Comparison of ENCODE assay signal across 28 mouse cellular contexts in genomic region chr9:116140422-116140821, GRCm38 (mm10). TPM values are rescaled to one million over a fixed set of nuclear protein-coding genes. Genes with fewer than 3 reads are reported as not detected.
DNase-seq lines count a peak whose midpoint lies in the region; TF ChIP-seq lines count a peak whose summit lies in the region.
"Had no signal": no experiment of that assay in that cellular context is flagged by ENCODE, and none has a peak within 500 bp of the region (broad histone marks: within the 10 kb centered on the region; RNA-seq: fewer than 3 reads in every experiment).

No protein-coding gene starts in this region.

- no peak for TF ChIP-seq CTCF in layer of hippocampus, adult 2 months (conservative IDR thresholded peaks at IDR 0.05)
- TF ChIP-seq CTCF in CH12.LX (conservative IDR thresholded peaks at IDR 0.05 in 1 of 2, IDR thresholded peaks at IDR 0.05 in 1 of 2; ENCODE audit: low read depth in 2 of 2, low read length in 2 of 2) = no peak
- TF ChIP-seq CTCF in cerebellum, adult 2 months (IDR thresholded peaks at IDR 0.05; ENCODE audit: borderline replicate concordance, insufficient read depth, low read depth, low read length) = no peak

- peaks cover 18 to 60% of the 10 kb centered on the region in 2 experiments for H3K36me3 ChIP-seq in CH12.LX (replicated peaks in 1 of 2; ENCODE audit: control insufficient read depth in 1 of 2, insufficient read depth in 1 of 2, low read length in 1 of 2)
- H3K36me3 ChIP-seq in limb, embryonic 10.5 days = peaks cover 6% of the 10 kb centered on the region; the same call in 1 of the 2 replicates
- H3K36me3 ChIP-seq: hindbrain, embryonic 15.5 days; midbrain, embryonic 13.5 days; neural tube, embryonic 13.5 days had no signal

- TF ChIP-seq POLR2A in CH12.LX (IDR thresholded peaks at IDR 0.05; ENCODE audit: low read depth, low read length) = no peak
- TF ChIP-seq POLR2A in cerebellum, adult 2 months (IDR thresholded peaks at IDR 0.05; ENCODE audit: borderline replicate concordance, insufficient read depth, low read length) = no peak

- peak; percentile 93 for DNase-seq in heart, adult 11 months
- DNase-seq in heart, postnatal 10 days = no peak
- DNase-seq in layer of hippocampus, adult 2 months (ENCODE audit: low spot score in 2 of 2) = no peak
- no peak for DNase-seq in layer of hippocampus, postnatal 36 days
- DNase-seq in CH12.LX (ENCODE audit: extremely low read depth) = no peak
- DNase-seq in limb, embryonic 10.5 days (ENCODE audit: low spot score) = no peak
- DNase-seq in cerebellum, adult 2 months = no peak
- DNase-seq: adrenal gland, postnatal 10 days; cerebellum, adult 11-12 months; cerebellum, postnatal 10 days; gastrocnemius, postnatal 14 days; heart, postnatal 36 days; kidney, adult 18-20 months; left cerebral cortex, postnatal 4 days; liver; lung, postnatal 4 days; right cerebral cortex, postnatal 4 days; thymus, postnatal 4 days had no signal

- no peaks in the 10 kb centered on the region for H3K27me3 ChIP-seq in CH12.LX (replicated peaks)
- H3K27me3 ChIP-seq in limb, embryonic 10.5 days (ENCODE audit: low read depth, poor library complexity, severe bottlenecking) = no peaks in the 10 kb centered on the region
- no peaks in the 10 kb centered on the region for H3K27me3 ChIP-seq in cerebellum, adult 2 months (ENCODE audit: control insufficient read depth, insufficient read depth, low read length)
- H3K27me3 ChIP-seq: forebrain, embryonic 13.5 days; heart, embryonic 13.5 days; hindbrain, embryonic 15.5 days; kidney, embryonic 15.5 days; midbrain, embryonic 13.5 days; neural tube, embryonic 13.5 days; Patski had no signal

- no peak for TF ChIP-seq EP300 in CH12.LX (IDR thresholded peaks at IDR 0.05; ENCODE audit: low read length)

- intact Hi-C loops in heart, postnatal 10 days (cut with DNase I) = no loop called here

- peaks cover 76% of the 10 kb centered on the region for H3K79me2 ChIP-seq in CH12.LX (replicated peaks; ENCODE audit: control insufficient read depth, extremely low read depth, insufficient read depth, poor library complexity, severe bottlenecking)

- H3K4me3 ChIP-seq in layer of hippocampus, adult 2 months = no peak overlapping the region
- H3K4me3 ChIP-seq in CH12.LX (replicated peaks in 1 of 3; ENCODE audit: low read depth in 2 of 3, low read length in 2 of 3, poor library complexity in 1 of 3) = no peak overlapping the region
- no peak overlapping the region for H3K4me3 ChIP-seq in limb, embryonic 10.5 days
- no peak overlapping the region for H3K4me3 ChIP-seq in cerebellum, adult 2 months (replicated peaks; ENCODE audit: insufficient read depth, low read depth, low read length)
- H3K4me3 ChIP-seq: forebrain, embryonic 13.5 days; heart, embryonic 13.5 days; hindbrain, embryonic 15.5 days; kidney, embryonic 15.5 days; midbrain, embryonic 13.5 days; neural tube, embryonic 13.5 days had no signal

- peaks cover 41 to 86% of the 10 kb centered on the region in 2 experiments for H3K4me1 ChIP-seq in CH12.LX (ENCODE audit: control insufficient read depth in 1 of 2, insufficient read depth in 2 of 2)
- peaks cover 45% of the 10 kb centered on the region for H3K4me1 ChIP-seq in limb, embryonic 10.5 days
- no peaks in the 10 kb centered on the region for H3K4me1 ChIP-seq in cerebellum, adult 2 months (ENCODE audit: control insufficient read depth, insufficient read depth, low read length)

- no peaks in the 10 kb centered on the region for H3K9me3 ChIP-seq in CH12.LX (replicated peaks; ENCODE audit: low read length)
- no peaks in the 10 kb centered on the region for H3K9me3 ChIP-seq in limb, embryonic 10.5 days (replicated peaks)
- H3K9me3 ChIP-seq: forebrain, embryonic 13.5 days; heart, embryonic 13.5 days; hindbrain, embryonic 15.5 days; kidney, embryonic 15.5 days; midbrain, embryonic 13.5 days; neural tube, embryonic 13.5 days had no signal

- no peak overlapping the region for H3K9ac ChIP-seq in CH12.LX (ENCODE audit: insufficient read depth, low read depth)
- H3K9ac ChIP-seq: forebrain, embryonic 13.5 days; heart, embryonic 13.5 days; hindbrain, embryonic 15.5 days; kidney, embryonic 15.5 days; liver, embryonic 14.5 days; lung, embryonic 14.5 days; midbrain, embryonic 13.5 days; neural tube, embryonic 13.5 days had no signal

- in situ Hi-C loops in CH12.LX (cut with MboI; ENCODE audit: low pct_ligation_motif_present, low pct_unique_long_range_greater_than_20kb, low sequenced_read_pairs) = no loop called here

- peak overlapping the region; percentile 28; the same call in 1 of the 2 replicates for H3K27ac ChIP-seq in layer of hippocampus, adult 2 months
- H3K27ac ChIP-seq in CH12.LX (ENCODE audit: insufficient read depth, low read depth) = peak overlapping the region; percentile 21; the same call in 1 of the 2 replicates
- H3K27ac ChIP-seq in limb, embryonic 10.5 days = peak overlapping the region; percentile 25; the same call in 1 of the 2 replicates
- no peak overlapping the region for H3K27ac ChIP-seq in cerebellum, adult 2 months (ENCODE audit: insufficient read depth, low read length)
- H3K27ac ChIP-seq: forebrain, embryonic 13.5 days; heart, embryonic 13.5 days; hindbrain, embryonic 15.5 days; kidney, embryonic 15.5 days; liver, embryonic 14.5 days; midbrain, embryonic 13.5 days; neural tube, embryonic 13.5 days had no signal

- dilution Hi-C loops in CH12.LX (cut with MboI; ENCODE audit: extremely low pct_ligation_motif_present, extremely low pct_unique_long_range_greater_than_20kb, low sequenced_read_pairs) = no loop called here

- 87% methylated on average over 6 of the region's 6 CpGs for WGBS in limb, embryonic 10.5 days
- WGBS in cerebellum, adult 2 months = 93% methylated on average over 6 of the region's 6 CpGs

- H3K4me2 ChIP-seq in CH12.LX (ENCODE audit: insufficient read depth, low read depth, poor library complexity, severe bottlenecking) = no peak overlapping the region
- H3K4me2 ChIP-seq: forebrain, embryonic 13.5 days; heart, embryonic 13.5 days; hindbrain, embryonic 15.5 days; kidney, embryonic 15.5 days; lung, embryonic 14.5 days; midbrain, embryonic 13.5 days; neural tube, embryonic 13.5 days had no signal

- no peak for TF ChIP-seq RAD21 in CH12.LX (IDR thresholded peaks at IDR 0.05; ENCODE audit: low read depth, low read length)

TF ChIP-seq in CH12.LX, 34 proteins besides CTCF, POLR2A, EP300 and RAD21:
- TF ChIP-seq KAT2A (IDR thresholded peaks at IDR 0.05; ENCODE audit: insufficient replicate concordance, low read length) = no peak

RNA-seq across cellular contexts. Expression of gene Tgfbr2, which starts 34.7 kb away (rescaled TPM):
- 10 to 100 TPM; 56.8 to 60.9 TPM for total RNA-seq in heart, postnatal 10 days (2021)
- 10 to 100 TPM; 10.7 to 11.7 TPM for total RNA-seq in layer of hippocampus, adult 2 months (2021)
- total RNA-seq in layer of hippocampus, postnatal 36 days (2021) = 10 to 100 TPM; 10.6 to 12.6 TPM
- total RNA-seq in CH12.LX (2012; rRNA removed) (43.0 and 46.3 TPM in 2 replicates), CH12.LX (2014; rRNA removed) (19.6 and 21.2 TPM in 2 replicates)
- 37.4 and 42.8 TPM in 2 replicates for polyA plus RNA-seq in CH12.LX (2012; ENCODE audit: insufficient read length, low read depth)
- 9.8 and 14.1 TPM in 2 replicates for polyA plus RNA-seq in limb, embryonic 10.5 days (2016; fragmentation: Nextera tagmentation; extraction: Ambion mirVana)
- 7.6 and 8.1 TPM in 2 replicates for polyA plus RNA-seq in cerebellum, adult 2 months (2012; rRNA removed)
- total RNA-seq: MEL had no signal
